Mouse (Mus musculus) intestine, embryonic 16.5 days (tissue): ENCODE data around the gene Rnf34. TPM values are rescaled to one million over a fixed set of nuclear protein-coding genes. Genes with fewer than 3 reads are reported as not detected.

Experiments used
- ATAC-seq: fragments of 200-750 bp; cut with Nextera tagmentation; 2 replicates; pipeline ENCODE4 v1.8.0; 2017; ENCODE audit warnings: moderate TSS enrichment, moderate library complexity
- H3K27ac ChIP-seq: fragments of 300-500 bp; sonication (generic); 2 replicates; pipeline ENCODE4 v1.5.1; 2014; ENCODE audit warnings: mild to moderate bottlenecking, low read length
- H3K27me3 ChIP-seq: fragments of 300-500 bp; sonication (generic); replicated peaks from 2 replicates; pipeline ENCODE4 v1.6.1; 2014; ENCODE audit warnings: low read length, control low read depth, mixed read lengths; ENCODE audit not compliant: control insufficient read depth, insufficient read depth
- H3K36me3 ChIP-seq: fragments of 300-500 bp; sonication (generic); 2 replicates; pipeline ENCODE4 v1.6.1; 2014; ENCODE audit warnings: low read length, control low read depth; ENCODE audit not compliant: control insufficient read depth, insufficient read depth
- H3K4me1 ChIP-seq: fragments of 300-500 bp; sonication (generic); 2 replicates; pipeline ENCODE4 v1.6.1; 2014; ENCODE audit warnings: low read length, control low read depth, mixed read lengths; ENCODE audit not compliant: control insufficient read depth, insufficient read depth
- H3K4me2 ChIP-seq: fragments of 300-500 bp; sonication (generic); 2 replicates; pipeline ENCODE4 v1.6.1; 2014; ENCODE audit warnings: low read depth, low read length, control low read depth
- H3K4me3 ChIP-seq: fragments of 300-500 bp; sonication (generic); 2 replicates; pipeline ENCODE4 v1.5.1; 2014; ENCODE audit warnings: mild to moderate bottlenecking, low read length
- H3K9ac ChIP-seq: fragments of 300-500 bp; sonication (generic); 2 replicates; pipeline ENCODE4 v1.6.1; 2014; ENCODE audit warnings: low read depth, low read length
- H3K9me3 ChIP-seq: fragments of 300-500 bp; sonication (generic); 2 replicates; pipeline ENCODE4 v1.6.1; 2016; ENCODE audit warnings: low read length, control low read depth; ENCODE audit not compliant: control insufficient read depth
- WGBS: fragments of 180-500 bp; shearing (Covaris S2); extraction: QIAGEN DNeasy Blood & Tissue Kit; methylation state at CpG from one replicate; pipeline ENCODE4 v1.1.7; 2014; 5-methylcytosine and 5-hydroxymethylcytosine counted together
- polyA plus RNA-seq: library from polyadenylated mRNA; unstranded; fragments of >200 nt; fragmentation: Nextera tagmentation; extraction: Ambion mirVana; gene quantifications from 2 replicates; pipeline ENCODE4 v1.2.1, GENCODE M21; 2015

Rnf34 gene
- polyA plus RNA-seq, 1 experiment from 2014 or later = 32.4 TPM

DNA sequence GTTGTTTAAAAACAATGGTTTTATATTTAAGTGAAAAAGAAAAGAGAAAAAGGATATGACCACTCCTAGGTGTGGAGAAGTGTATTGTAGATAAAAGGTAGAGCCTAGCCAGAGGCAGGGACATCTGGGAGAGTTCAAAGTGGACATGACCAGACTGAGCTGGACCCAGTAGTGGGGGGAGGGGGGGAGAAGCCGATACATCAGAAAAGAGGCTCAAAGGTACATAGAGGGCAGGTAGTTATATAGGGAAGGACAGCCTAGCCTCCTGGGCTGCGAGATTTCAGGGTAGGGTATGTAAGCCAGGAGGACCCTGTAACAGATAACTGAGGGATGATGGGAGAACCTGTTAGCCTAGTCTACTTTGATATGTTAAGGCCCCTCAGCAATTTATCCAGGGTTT is 2.8 kb downstream of the Rnf34 start:
- H3K27ac ChIP-seq = no peak overlapping the region
- no peaks in the 10 kb centered on the region for H3K27me3 ChIP-seq
- peaks cover 10% of the 10 kb centered on the region for H3K4me1 ChIP-seq
- H3K4me2 ChIP-seq = no peak overlapping the region
- H3K9me3 ChIP-seq = no peaks in the 10 kb centered on the region
- H3K4me3 ChIP-seq = no peak overlapping the region
- 78% methylated on average over 2 of the region's 2 CpGs for WGBS
- H3K9ac ChIP-seq = no peak overlapping the region
- H3K36me3 ChIP-seq = no peaks in the 10 kb centered on the region
- no peak for ATAC-seq

DNA sequence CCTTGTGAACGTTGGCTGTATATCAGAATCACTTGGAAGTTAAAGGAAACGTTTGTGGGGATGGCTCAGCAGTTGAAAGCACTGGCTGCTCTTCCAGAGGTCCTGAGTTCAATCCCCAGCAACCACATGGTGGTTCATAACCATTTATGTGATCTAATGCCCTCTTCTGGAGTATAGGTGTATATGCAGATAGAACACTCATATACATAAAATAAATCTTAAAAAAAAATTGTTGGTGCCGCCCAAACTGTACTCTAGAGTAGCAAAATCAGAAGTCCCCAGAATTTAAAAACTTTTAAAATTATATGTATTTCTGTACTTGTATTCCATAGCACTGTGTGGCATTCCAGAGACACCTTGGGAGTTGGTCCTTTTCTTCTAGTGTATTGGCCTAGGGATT is 6.0 kb downstream of the Rnf34 start:
- Histone ChIP-seq H3K27ac (no peak overlapping the region), H3K27me3 (no peaks in the 10 kb centered on the region), H3K9ac (no peak overlapping the region), H3K36me3 (no peaks in the 10 kb centered on the region), H3K4me3 (no peak overlapping the region), H3K9me3 (no peaks in the 10 kb centered on the region), H3K4me2 (no peak overlapping the region), H3K4me1 (peaks cover 8% of the 10 kb centered on the region)
- 74% methylated on average over 3 of the region's 3 CpGs for WGBS
- no peak for ATAC-seq

DNA sequence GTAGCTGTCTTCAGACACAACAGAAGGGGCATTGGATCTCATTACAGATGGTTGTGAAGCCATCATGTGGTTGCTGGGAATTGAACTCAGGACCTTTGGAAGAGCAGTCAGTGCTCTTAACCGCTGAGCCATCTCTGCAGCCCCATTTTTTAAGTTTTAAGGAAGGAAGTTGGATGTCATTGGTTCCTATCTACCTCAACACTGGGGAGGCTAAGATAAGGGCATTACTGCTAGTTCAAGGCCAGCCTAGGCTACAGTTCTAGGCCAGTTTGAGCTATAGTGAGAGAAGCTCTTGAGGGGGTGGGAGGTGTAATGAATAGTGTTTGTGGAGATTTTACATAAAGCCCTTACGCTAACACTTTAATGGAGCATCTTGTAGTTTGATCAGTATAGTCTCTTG is 13.2 kb downstream of the Rnf34 start:
- H3K4me2 ChIP-seq = no peak overlapping the region
- WGBS = 96% methylated on average over 2 of the region's 2 CpGs

DNA sequence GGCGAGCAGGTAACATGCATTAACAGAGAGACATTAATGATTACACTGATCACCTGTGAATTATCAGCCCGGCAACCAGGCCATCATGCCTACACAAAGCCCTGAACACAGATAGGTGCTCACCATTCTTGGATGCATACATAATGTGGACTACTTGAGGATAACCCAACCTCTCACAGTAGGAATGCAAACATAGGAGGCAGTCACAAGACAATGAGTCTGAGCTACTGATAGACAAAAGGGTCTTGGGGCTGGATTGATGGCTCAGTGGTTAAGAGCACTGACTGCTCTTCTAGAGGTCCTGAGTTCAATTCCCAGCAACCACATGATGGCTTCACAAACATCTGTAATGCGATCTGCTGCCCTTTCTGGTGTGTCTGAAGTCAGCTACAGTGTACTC is 22.8 kb downstream of the Rnf34 start:
- no peak for ATAC-seq
- H3K4me1 ChIP-seq = peaks cover 4% of the 10 kb centered on the region; the same call in 1 of the 2 replicates
- H3K27me3 ChIP-seq = no peaks in the 10 kb centered on the region
- H3K9ac ChIP-seq = no peak overlapping the region
- H3K4me2 ChIP-seq = no peak overlapping the region
- no peak overlapping the region for H3K27ac ChIP-seq
- H3K4me3 ChIP-seq = no peak overlapping the region
- 94% methylated on average over 3 of the region's 3 CpGs for WGBS
- H3K9me3 ChIP-seq = no peaks in the 10 kb centered on the region
- H3K36me3 ChIP-seq = peaks cover 8% of the 10 kb centered on the region

More for the DNA sequence above, 13.2 kb downstream of the Rnf34 start:
- no peak for ATAC-seq
- Histone ChIP-seq H3K36me3 (no peaks in the 10 kb centered on the region), H3K27ac (no peak overlapping the region), H3K27me3 (no peaks in the 10 kb centered on the region), H3K4me3 (no peak overlapping the region), H3K9ac (no peak overlapping the region), H3K9me3 (no peaks in the 10 kb centered on the region), H3K4me1 (no peaks in the 10 kb centered on the region)

DNA sequence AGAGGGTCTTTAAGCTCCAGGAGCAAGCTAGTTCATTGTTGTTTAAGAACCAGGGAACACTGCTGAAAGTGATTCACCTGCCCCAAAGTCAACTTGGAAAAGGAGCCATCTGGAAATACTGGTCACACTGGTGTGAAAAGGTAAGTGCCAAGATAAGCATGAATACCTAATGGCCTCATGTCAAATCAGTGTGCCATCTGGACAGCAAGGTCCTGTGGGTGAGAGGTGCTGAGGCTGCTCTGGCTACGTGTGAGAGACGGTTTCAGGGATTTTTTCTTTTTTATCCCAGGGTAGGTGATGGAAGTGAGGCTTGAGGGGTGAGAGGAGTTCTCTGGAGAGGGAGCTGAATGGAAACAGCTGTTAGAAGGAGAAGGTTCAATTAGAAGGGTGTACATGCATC is 23.7 kb downstream of the Rnf34 start:
- peaks cover 11% of the 10 kb centered on the region for H3K36me3 ChIP-seq
- ATAC-seq = no peak
- no peaks in the 10 kb centered on the region for H3K27me3 ChIP-seq
- peaks cover 4% of the 10 kb centered on the region; the same call in 1 of the 2 replicates for H3K4me1 ChIP-seq
- no peak overlapping the region for H3K9ac ChIP-seq
- no peaks in the 10 kb centered on the region for H3K9me3 ChIP-seq
- no peak overlapping the region for H3K4me3 ChIP-seq
- no peak overlapping the region; the same call in 1 of the 2 replicates for H3K27ac ChIP-seq
- 79% methylated on average over 2 of the region's 2 CpGs for WGBS
- H3K4me2 ChIP-seq = no peak overlapping the region

DNA sequence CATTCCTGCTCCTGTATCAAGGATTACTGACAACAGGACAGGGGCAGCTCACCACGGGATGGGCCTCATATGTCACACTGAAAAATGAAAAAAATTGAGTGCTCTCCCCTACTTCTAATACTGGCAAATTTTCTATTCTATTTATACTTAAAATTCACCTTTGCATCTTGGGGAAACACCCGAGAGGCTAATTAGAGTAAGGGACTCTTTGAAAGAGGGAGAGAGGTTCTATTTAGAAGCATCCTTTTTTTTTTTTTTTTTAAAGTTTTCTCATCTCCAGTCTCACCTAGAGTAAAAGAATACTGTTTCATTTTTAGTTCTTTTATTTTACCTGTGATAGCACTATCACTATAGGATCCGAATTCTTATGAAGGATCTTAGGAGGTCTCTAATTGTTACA is 24.5 kb downstream of the Rnf34 start:
- H3K4me2 ChIP-seq = no peak overlapping the region
- no peak for ATAC-seq

DNA sequence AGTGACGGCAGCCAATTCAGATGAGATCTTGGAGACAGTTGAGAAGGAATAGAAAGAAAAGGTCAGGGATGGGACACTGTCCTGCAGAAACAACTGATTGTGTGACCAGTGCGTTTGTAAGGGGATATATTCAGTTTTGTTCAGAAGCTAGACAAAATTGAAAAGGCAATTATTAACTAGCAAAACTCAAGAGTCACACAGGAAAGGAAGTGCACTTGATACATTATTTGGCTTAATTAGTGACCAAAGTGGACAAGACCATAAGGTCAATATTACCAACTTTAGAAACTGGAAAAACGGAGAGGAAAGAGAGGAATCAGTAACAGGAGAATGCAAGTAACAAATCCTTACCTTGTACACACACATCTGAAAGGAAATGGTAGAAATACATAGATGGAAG is 26.8 kb downstream of the Rnf34 start:
- Histone ChIP-seq H3K27ac (no peak overlapping the region), H3K27me3 (no peaks in the 10 kb centered on the region), H3K9me3 (no peaks in the 10 kb centered on the region), H3K9ac (no peak overlapping the region), H3K4me2 (no peak overlapping the region), H3K4me3 (no peak overlapping the region), H3K4me1 (peaks cover 4% of the 10 kb centered on the region; the same call in 1 of the 2 replicates), H3K36me3 (peaks cover 15% of the 10 kb centered on the region)
- WGBS = 66% methylated on average over 3 of the region's 3 CpGs
- no peak for ATAC-seq

More for the DNA sequence above, 24.5 kb downstream of the Rnf34 start:
- 84% methylated on average over 3 of the region's 3 CpGs for WGBS
- H3K4me3 ChIP-seq = no peak overlapping the region
- no peaks in the 10 kb centered on the region for H3K27me3 ChIP-seq
- peaks cover 10% of the 10 kb centered on the region for H3K36me3 ChIP-seq
- no peak overlapping the region for H3K9ac ChIP-seq
- peaks cover 4% of the 10 kb centered on the region; the same call in 1 of the 2 replicates for H3K4me1 ChIP-seq
- H3K27ac ChIP-seq = no peak overlapping the region
- H3K9me3 ChIP-seq = no peaks in the 10 kb centered on the region

DNA sequence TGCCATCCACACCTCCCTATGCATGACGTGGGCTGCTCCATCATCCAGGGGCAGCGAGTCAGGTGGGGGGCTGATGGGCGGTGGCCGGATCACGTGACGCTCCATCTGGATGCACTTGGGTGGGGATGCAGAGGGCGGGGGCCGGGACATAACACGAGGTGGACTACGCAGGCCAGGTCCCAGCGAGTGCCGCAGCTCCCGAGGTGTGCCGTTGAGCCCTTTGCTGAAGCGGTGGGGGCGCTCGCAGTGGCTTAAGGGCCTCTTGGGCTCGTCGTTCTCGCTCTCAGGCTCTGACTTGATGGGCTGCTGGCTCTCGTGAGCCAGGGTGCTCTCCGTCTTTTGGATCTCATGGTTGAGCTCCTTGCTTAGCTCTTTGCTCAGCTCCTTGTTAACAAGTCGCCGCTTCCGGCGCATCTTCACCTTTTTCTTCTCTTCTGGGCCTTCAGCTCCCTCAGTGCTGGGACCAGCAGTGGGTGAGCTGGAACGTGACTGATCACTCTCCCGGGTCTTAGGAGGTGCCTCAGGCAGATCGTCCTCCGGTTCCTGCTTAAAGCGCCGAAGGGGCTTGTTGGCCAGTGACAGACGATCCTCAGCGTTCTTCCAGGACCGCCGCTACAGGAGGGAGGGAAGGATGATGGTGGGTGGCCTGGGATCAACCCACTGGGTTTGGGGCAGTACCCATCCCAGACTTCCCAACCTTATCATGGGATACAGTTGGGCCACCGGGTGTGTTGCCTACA is 30.6 kb downstream of the Rnf34 start:
- no peak overlapping the region for H3K4me3 ChIP-seq
- H3K4me2 ChIP-seq = no peak overlapping the region
- H3K9ac ChIP-seq = no peak overlapping the region
- H3K36me3 ChIP-seq = peaks cover 15% of the 10 kb centered on the region
- H3K27me3 ChIP-seq = no peaks in the 10 kb centered on the region
- no peak for ATAC-seq
- peaks cover 11% of the 10 kb centered on the region for H3K4me1 ChIP-seq
- 95% methylated on average over 37 of the region's 37 CpGs for WGBS
- no peak overlapping the region for H3K27ac ChIP-seq
- H3K9me3 ChIP-seq = no peaks in the 10 kb centered on the region

DNA sequence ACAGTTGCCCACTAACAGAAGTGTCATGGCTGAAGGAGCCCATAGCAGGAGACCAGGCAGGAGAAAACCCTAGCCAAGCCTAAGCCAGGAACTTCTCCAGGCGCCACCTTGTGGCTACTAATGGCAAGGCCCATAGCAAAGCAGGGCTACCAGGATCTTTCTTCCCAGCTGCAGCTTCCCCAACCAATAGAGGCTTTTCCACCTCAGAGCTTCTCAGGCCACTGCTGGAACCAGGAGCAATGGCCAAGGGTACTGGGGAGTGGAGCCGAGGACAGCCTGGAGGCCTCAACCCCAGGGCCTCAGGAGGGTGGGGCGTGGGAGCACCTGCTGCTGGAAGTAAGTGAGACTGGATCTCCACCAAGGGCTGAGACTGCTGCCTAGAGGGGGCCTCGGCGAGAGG is 31.5 kb downstream of the Rnf34 start:
- H3K4me3 ChIP-seq = no peak overlapping the region
- peak; percentile 56 for ATAC-seq
- no peaks in the 10 kb centered on the region for H3K9me3 ChIP-seq
- 48% methylated on average over 5 of the region's 5 CpGs for WGBS
- no peak overlapping the region for H3K9ac ChIP-seq
- H3K27me3 ChIP-seq = no peaks in the 10 kb centered on the region
- H3K4me1 ChIP-seq = peaks cover 16% of the 10 kb centered on the region
- H3K27ac ChIP-seq = no peak overlapping the region
- H3K4me2 ChIP-seq = no peak overlapping the region
- peaks cover 15% of the 10 kb centered on the region for H3K36me3 ChIP-seq
